Mouse (Mus musculus) olfactory bulb, adult 2 months (tissue): ENCODE data around the gene Cabp7.

Experiments
- CTCF ChIP-seq: fragments of 200-500 bp; IDR thresholded peaks from 2 replicates; pipeline ENCODE4 v1.5.1; 2012; ENCODE audit warnings: low read depth, mild to moderate bottlenecking, low read length, moderate library complexity; ENCODE audit not compliant: insufficient read depth
- POLR2A ChIP-seq: fragments of 200-500 bp; IDR thresholded peaks from 2 replicates; pipeline ENCODE4 v1.6.1; 2012; ENCODE audit warnings: mild to moderate bottlenecking, low read depth, low read length, moderate library complexity; ENCODE audit not compliant: insufficient read depth

DNA sequence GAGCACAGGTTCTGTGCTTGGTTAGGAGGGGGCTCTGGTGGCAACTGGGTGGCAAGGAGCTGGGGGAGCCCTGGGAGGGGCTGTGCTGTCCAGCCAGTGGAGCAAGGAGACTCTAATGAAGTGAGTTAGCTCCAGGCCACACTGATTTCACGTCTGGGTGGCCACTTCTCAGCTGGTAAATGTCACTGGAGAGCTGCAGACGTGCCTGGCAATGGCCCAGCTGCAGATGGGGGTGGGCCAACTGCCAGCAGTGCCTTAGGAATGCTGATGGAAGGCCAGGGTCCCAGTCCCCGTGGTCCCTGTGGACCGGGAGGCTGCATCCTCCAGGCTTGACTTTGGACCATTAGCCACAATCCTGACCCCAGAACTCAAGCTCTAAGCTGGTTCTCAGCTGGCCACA, 13.9 kb upstream of the Cabp7 start:
- TF ChIP-seq CTCF (no peak), POLR2A (no peak)
